26 mouse cellular contexts compared by ENCODE assay signal in genomic region chr5:110852990-110853389, GRCm38 (mm10). TPM values are rescaled to one million over a fixed set of nuclear protein-coding genes. Genes with fewer than 3 reads are reported as not detected.
DNase-seq lines count a peak whose midpoint lies in the region; ATAC-seq and TF ChIP-seq lines count a peak whose summit lies in the region.
"Had no signal": no experiment of that assay in that cellular context is flagged by ENCODE, and none has a peak within 500 bp of the region (broad histone marks: within the 10 kb centered on the region; RNA-seq: fewer than 3 reads in every experiment).

No protein-coding gene starts in this region.

- peak; percentile 38 for TF ChIP-seq CTCF in gastrocnemius, adult 2 months (IDR thresholded peaks at IDR 0.05)
- TF ChIP-seq CTCF in kidney, postnatal 0 days (IDR thresholded peaks at IDR 0.05; ENCODE audit: low read depth): peak; percentile 39
- peak; percentile 42 for TF ChIP-seq CTCF in lung, postnatal 0 days (IDR thresholded peaks at IDR 0.05)
- peak; percentile 46 for TF ChIP-seq CTCF in stomach, postnatal 0 days (IDR thresholded peaks at IDR 0.05; ENCODE audit: low read depth)

- H3K27ac ChIP-seq in gastrocnemius, adult 2 months: no peak overlapping the region
- no peak overlapping the region for H3K27ac ChIP-seq in kidney, postnatal 0 days
- no peak overlapping the region for H3K27ac ChIP-seq in lung, postnatal 0 days (ENCODE audit: low read length)
- H3K27ac ChIP-seq in stomach, postnatal 0 days (replicated peaks): no peak overlapping the region
- H3K27ac ChIP-seq: embryonic facial prominence, embryonic 15.5 days; heart, embryonic 10.5 days; limb, embryonic 13.5 days; liver, embryonic 15.5 days; midbrain, embryonic 13.5 days had no signal

- no peaks in the 10 kb centered on the region for H3K27me3 ChIP-seq in kidney, postnatal 0 days (ENCODE audit: insufficient read depth, low read length)
- H3K27me3 ChIP-seq in lung, postnatal 0 days (replicated peaks; ENCODE audit: insufficient read depth, low read length): no peaks in the 10 kb centered on the region
- H3K27me3 ChIP-seq in stomach, postnatal 0 days (ENCODE audit: control insufficient read depth, insufficient read depth, low read length): no peaks in the 10 kb centered on the region
- H3K27me3 ChIP-seq: embryonic facial prominence, embryonic 15.5 days; limb, embryonic 13.5 days; liver, embryonic 15.5 days; midbrain, embryonic 13.5 days had no signal

- H3K9ac ChIP-seq in kidney, postnatal 0 days (ENCODE audit: low read depth, low read length): no peak overlapping the region
- H3K9ac ChIP-seq in lung, postnatal 0 days (replicated peaks; ENCODE audit: low read depth): no peak overlapping the region
- no peak overlapping the region for H3K9ac ChIP-seq in stomach, postnatal 0 days (ENCODE audit: low read length)
- H3K9ac ChIP-seq: embryonic facial prominence, embryonic 15.5 days; limb, embryonic 13.5 days; liver, embryonic 15.5 days; midbrain, embryonic 13.5 days had no signal

- no peaks in the 10 kb centered on the region for H3K4me1 ChIP-seq in kidney, postnatal 0 days (replicated peaks; ENCODE audit: insufficient read depth, low read length)
- no peaks in the 10 kb centered on the region for H3K4me1 ChIP-seq in lung, postnatal 0 days (ENCODE audit: insufficient read depth, low read depth, low read length)
- no peaks in the 10 kb centered on the region for H3K4me1 ChIP-seq in stomach, postnatal 0 days (replicated peaks; ENCODE audit: control insufficient read depth, insufficient read depth)
- H3K4me1 ChIP-seq: embryonic facial prominence, embryonic 15.5 days; liver, embryonic 15.5 days; midbrain, embryonic 13.5 days had no signal

- no peak for DNase-seq in gastrocnemius, adult 2 months
- no peak for DNase-seq in gastrocnemius, postnatal 14 days
- DNase-seq in kidney, postnatal 0 days (ENCODE audit: low spot score): no peak
- DNase-seq in kidney, postnatal 36 days: no peak
- DNase-seq in lung, postnatal 0 days (ENCODE audit: low spot score): no peak
- no peak for DNase-seq in lung, postnatal 36 days
- DNase-seq in stomach, postnatal 0 days (ENCODE audit: low spot score): no peak
- no peak for DNase-seq in embryo, embryonic 10.5 days (ENCODE audit: low spot score)
- DNase-seq: adrenal gland, postnatal 10 days; cerebellum, adult 8-10 months; cerebellum, postnatal 36 days; gastrocnemius, postnatal 36 days; kidney, adult 11 months; kidney, postnatal 10 days; layer of hippocampus, postnatal 36 days; lung, postnatal 10 days; retina, postnatal 1 day; right cerebral cortex, postnatal 25 days; spleen, adult 18-20 months had no signal

- intact Hi-C loops in gastrocnemius, adult 2 months (cut with DNase I): no loop called here
- intact Hi-C loops in gastrocnemius, postnatal 14 days (cut with DNase I; ENCODE audit: low total_unique reads): no loop called here

- WGBS in kidney, postnatal 0 days: 94% methylated on average over 1 of the region's 1 CpGs
- 87% methylated on average over 1 of the region's 1 CpGs for WGBS in lung, postnatal 0 days
- 77% methylated on average over 1 of the region's 1 CpGs for WGBS in stomach, postnatal 0 days

- no peak overlapping the region for H3K4me2 ChIP-seq in kidney, postnatal 0 days (ENCODE audit: low read length)
- H3K4me2 ChIP-seq in lung, postnatal 0 days (replicated peaks; ENCODE audit: low read depth, low read length): no peak overlapping the region
- H3K4me2 ChIP-seq in stomach, postnatal 0 days (replicated peaks; ENCODE audit: low read depth): no peak overlapping the region
- H3K4me2 ChIP-seq: embryonic facial prominence, embryonic 15.5 days; limb, embryonic 13.5 days; liver, embryonic 15.5 days; midbrain, embryonic 13.5 days had no signal

- ATAC-seq in kidney, postnatal 0 days (replicated peaks; ENCODE audit: low FRiP score, low read depth): no peak
- no peak for ATAC-seq in lung, postnatal 0 days
- ATAC-seq in stomach, postnatal 0 days (ENCODE audit: low FRiP score, low TSS enrichment): no peak
- ATAC-seq: forebrain, embryonic 16.5 days; hindbrain, embryonic 16.5 days; midbrain, embryonic 13.5 days had no signal

- H3K9me3 ChIP-seq in kidney, postnatal 0 days (replicated peaks; ENCODE audit: low read length): no peaks in the 10 kb centered on the region
- no peaks in the 10 kb centered on the region for H3K9me3 ChIP-seq in lung, postnatal 0 days (ENCODE audit: low read length)
- H3K9me3 ChIP-seq in stomach, postnatal 0 days (ENCODE audit: control insufficient read depth, low read length): no peaks in the 10 kb centered on the region
- H3K9me3 ChIP-seq: embryonic facial prominence, embryonic 15.5 days; heart, embryonic 10.5 days; liver, embryonic 15.5 days; midbrain, embryonic 13.5 days had no signal

- H3K4me3 ChIP-seq in gastrocnemius, adult 2 months: no peak overlapping the region
- no peak overlapping the region for H3K4me3 ChIP-seq in kidney, postnatal 0 days (replicated peaks; ENCODE audit: low read depth, low read length)
- no peak overlapping the region for H3K4me3 ChIP-seq in lung, postnatal 0 days (ENCODE audit: low read depth, low read length)
- H3K4me3 ChIP-seq in stomach, postnatal 0 days (ENCODE audit: low read depth, low read length): no peak overlapping the region
- H3K4me3 ChIP-seq: embryonic facial prominence, embryonic 15.5 days; heart, embryonic 10.5 days; limb, embryonic 13.5 days; liver, embryonic 15.5 days; midbrain, embryonic 13.5 days had no signal

- no peaks in the 10 kb centered on the region for H3K36me3 ChIP-seq in kidney, postnatal 0 days (ENCODE audit: insufficient read depth, low read length)
- no peaks in the 10 kb centered on the region for H3K36me3 ChIP-seq in lung, postnatal 0 days (ENCODE audit: insufficient read depth, low read length)
- H3K36me3 ChIP-seq in stomach, postnatal 0 days (ENCODE audit: control insufficient read depth, insufficient read depth, low read length): no peaks in the 10 kb centered on the region

- no peak for TF ChIP-seq EP300 in lung, postnatal 0 days (IDR thresholded peaks at IDR 0.05)
- no peak for TF ChIP-seq EP300 in stomach, postnatal 0 days (optimal IDR thresholded peaks at IDR 0.05)

RNA-seq across cellular contexts. Expression of gene Chek2, which starts 13.2 kb away (rescaled TPM):
- 1 to 10 TPM in 1 of 2 experiments, under 1 TPM in 1; 0.92 to 1.1 TPM for total RNA-seq in gastrocnemius, adult 2 months (2021)
- total RNA-seq in gastrocnemius, postnatal 14 days (2021): 1 to 10 TPM; 2.1 to 2.4 TPM
- 12.9 and 14.3 TPM in 2 replicates for polyA plus RNA-seq in kidney, postnatal 0 days (2015; fragmentation: Nextera tagmentation; extraction: Ambion mirVana)
- polyA plus RNA-seq in lung, postnatal 0 days (2015; fragmentation: Nextera tagmentation; extraction: Ambion mirVana): 5.7 and 7.9 TPM in 2 replicates
- polyA plus RNA-seq in stomach, postnatal 0 days (2015; fragmentation: Nextera tagmentation; extraction: Ambion mirVana): 10.6 and 10.9 TPM in 2 replicates

RNA-seq across cellular contexts. Expression of gene Hscb, which starts 13.4 kb away (rescaled TPM):
- 10 to 100 TPM; 14.1 to 19.4 TPM for total RNA-seq in gastrocnemius, adult 2 months (2021)
- 10 to 100 TPM; 10.1 to 10.5 TPM for total RNA-seq in gastrocnemius, postnatal 14 days (2021)
- 51.3 and 52.2 TPM in 2 replicates for polyA plus RNA-seq in kidney, postnatal 0 days (2015; fragmentation: Nextera tagmentation; extraction: Ambion mirVana)
- polyA plus RNA-seq in lung, postnatal 0 days (2015; fragmentation: Nextera tagmentation; extraction: Ambion mirVana): 30.2 and 32.0 TPM in 2 replicates
- 21.6 and 23.2 TPM in 2 replicates for polyA plus RNA-seq in stomach, postnatal 0 days (2015; fragmentation: Nextera tagmentation; extraction: Ambion mirVana)

RNA-seq across cellular contexts. Expression of gene Ttc28, which starts 26.6 kb away (rescaled TPM):
- total RNA-seq in gastrocnemius, adult 2 months (2021): 10 to 100 TPM; 11.9 to 16.6 TPM
- total RNA-seq in gastrocnemius, postnatal 14 days (2021): 10 to 100 TPM; 17.9 to 18.4 TPM
- 8.1 and 8.7 TPM in 2 replicates for polyA plus RNA-seq in kidney, postnatal 0 days (2015; fragmentation: Nextera tagmentation; extraction: Ambion mirVana)
- polyA plus RNA-seq in lung, postnatal 0 days (2015; fragmentation: Nextera tagmentation; extraction: Ambion mirVana): 5.4 and 6.8 TPM in 2 replicates
- 3.5 and 3.6 TPM in 2 replicates for polyA plus RNA-seq in stomach, postnatal 0 days (2015; fragmentation: Nextera tagmentation; extraction: Ambion mirVana)

RNA-seq across cellular contexts. Expression of gene Ulk1, which starts 43.1 kb away (rescaled TPM):
- 10 to 100 TPM; 49.1 to 70.6 TPM for total RNA-seq in gastrocnemius, adult 2 months (2021)
- total RNA-seq in gastrocnemius, postnatal 14 days (2021): 10 to 100 TPM; 26.0 to 37.2 TPM
- 11.4 and 12.2 TPM in 2 replicates for polyA plus RNA-seq in kidney, postnatal 0 days (2015; fragmentation: Nextera tagmentation; extraction: Ambion mirVana)
- 11.8 and 11.9 TPM in 2 replicates for polyA plus RNA-seq in lung, postnatal 0 days (2015; fragmentation: Nextera tagmentation; extraction: Ambion mirVana)
- 6.5 and 7.1 TPM in 2 replicates for polyA plus RNA-seq in stomach, postnatal 0 days (2015; fragmentation: Nextera tagmentation; extraction: Ambion mirVana)
